Mouse (Mus musculus) erythroblast, embryonic 14.5 days (primary cell): ENCODE data around the gene Sinhcaf.

ENCODE experiments used
- GATA1 ChIP-seq: IDR thresholded peaks from 2 replicates; pipeline ENCODE4 v1.6.1; 2012; ENCODE audit warnings: low read length, inconsistent platforms, mixed read lengths
- TAL1 ChIP-seq: IDR thresholded peaks from 3 replicates; pipeline ENCODE4 v1.6.1; 2012; ENCODE audit warnings: low read length, inconsistent platforms, mixed read lengths

DNA sequence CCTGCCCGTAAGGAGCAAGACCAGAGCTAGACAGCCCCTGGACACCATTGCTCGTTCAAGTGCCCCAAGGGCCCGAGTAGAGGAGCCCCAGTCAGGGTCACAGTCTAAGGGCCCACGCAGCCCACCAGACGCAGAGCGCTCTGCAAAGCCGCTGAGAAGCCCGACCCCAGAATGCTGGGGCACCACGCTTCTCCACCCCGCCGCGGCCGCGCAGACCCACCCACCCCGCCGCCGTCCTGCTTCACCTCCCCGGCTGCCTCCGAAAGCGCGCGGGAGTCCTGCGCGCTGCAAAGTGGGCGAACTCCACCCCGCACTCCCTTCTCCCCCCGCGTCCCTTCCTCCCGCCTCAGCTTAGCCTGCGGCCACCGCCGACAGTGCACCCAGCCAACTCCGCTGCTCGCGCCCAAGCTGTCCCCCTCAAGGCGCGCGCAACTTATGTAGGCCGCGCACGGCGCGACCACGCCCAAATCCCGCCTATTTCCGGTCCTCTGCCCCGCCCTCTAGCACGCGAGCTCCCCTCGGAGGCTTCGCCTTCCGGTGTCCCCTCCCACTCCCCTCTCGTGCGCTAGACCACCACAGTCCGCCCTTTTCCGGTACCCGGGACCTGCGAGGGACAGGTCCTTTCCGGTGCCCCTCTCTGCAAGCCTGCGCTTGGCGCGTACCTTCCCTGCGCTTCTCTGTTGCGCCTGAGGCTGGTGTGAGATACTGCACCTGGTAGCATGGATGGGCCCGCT is 50.3 kb downstream of the Sinhcaf start, which contains the start of gene Caprin2:
- TF ChIP-seq GATA1 = no peak
- no peak for TF ChIP-seq TAL1
